Mouse (Mus musculus) spleen, postnatal 0 days (tissue): ENCODE measurements around the gene Eef2. TPM values are rescaled to one million over a fixed set of nuclear protein-coding genes. Genes with fewer than 3 reads are reported as not detected.

ENCODE experiments used
- polyA plus RNA-seq: library from polyadenylated mRNA; unstranded; fragments of >200 nt; fragmentation: Nextera tagmentation; extraction: Ambion mirVana; gene quantifications from 2 replicates; pipeline ENCODE4 v1.2.1, GENCODE M21; 2015

The Eef2 gene
- 454 and 484 TPM in 2 replicates for polyA plus RNA-seq

DNA sequence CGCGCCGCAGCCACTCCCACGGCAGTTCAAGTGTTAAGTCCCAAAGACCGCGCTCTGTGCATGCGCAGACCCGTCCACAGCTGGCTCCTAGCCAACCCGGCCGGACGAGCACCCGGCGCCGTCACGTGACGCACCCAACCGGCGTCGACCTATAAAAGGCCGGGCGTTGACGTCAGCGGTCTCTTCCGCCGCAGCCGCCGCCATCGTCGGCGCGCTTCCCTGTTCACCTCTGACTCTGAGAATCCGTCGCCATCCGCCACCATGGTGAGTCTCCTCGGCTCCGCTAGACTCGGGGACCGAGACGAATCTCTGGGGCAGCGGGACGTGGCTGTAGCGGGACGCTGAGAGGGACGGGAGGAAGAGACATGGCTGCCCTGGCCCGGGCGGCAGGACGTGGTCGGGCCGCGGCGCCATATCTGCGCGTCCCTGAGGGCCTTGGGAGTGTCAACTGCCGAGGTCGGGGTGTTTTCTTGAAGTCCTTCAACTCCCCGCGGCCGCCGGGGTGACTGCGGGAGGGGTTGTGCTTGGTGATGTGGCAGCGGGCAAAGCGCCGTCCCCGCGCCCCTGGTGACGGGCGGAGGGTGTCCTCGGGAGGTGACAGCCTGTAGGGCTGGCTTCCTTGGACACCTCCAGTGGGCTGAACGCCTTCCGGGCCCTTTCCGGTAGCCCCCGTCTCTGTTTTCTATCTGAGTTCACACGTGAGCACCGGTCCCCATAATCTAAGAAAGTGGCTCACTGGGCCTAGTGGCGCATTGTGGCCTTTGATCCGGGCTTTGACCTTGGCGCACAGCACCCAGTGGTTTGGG lies at the start of gene Eef2:
Gene Eef2, plus strand, starts transcription at position 166 of the 806 bp plus-strand sequence.

DNA sequence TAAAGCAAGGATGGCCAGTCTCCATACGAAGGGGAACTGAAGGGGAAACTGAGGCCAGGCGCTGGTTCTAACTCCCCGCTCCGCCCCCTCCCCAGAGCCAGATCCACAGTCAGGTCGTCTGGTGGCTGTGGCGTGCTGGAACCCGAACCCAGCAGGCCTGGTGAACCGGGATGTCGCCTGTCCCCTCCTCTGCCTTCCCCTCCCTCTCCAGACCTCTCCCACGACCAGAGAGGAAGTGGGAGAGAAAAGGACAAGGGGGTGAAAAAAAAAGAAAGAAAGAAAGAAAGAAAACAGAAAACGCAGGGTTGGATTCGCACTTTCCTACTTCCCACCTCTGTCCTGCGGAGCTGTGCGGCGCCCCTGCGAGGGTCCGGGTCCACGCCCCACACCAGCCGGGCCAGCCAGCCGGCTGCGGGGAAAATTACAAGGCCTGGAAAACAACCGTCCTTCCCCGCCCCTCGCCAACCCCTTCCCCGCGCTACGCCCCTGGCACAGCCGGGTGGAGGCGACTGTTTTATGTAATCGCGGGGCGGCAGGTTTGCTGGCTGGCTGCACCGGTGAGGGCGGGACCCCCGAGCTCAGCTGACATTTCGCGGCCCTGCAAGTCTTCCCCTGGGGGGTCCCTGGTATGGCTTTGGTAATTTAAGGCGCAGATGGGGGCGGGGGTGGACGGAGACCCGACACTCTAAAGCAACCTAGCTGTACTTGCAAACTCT lies 41.3 kb upstream of the Eef2 start, which contains the start of gene Zbtb7a:
Gene Zbtb7a, plus strand, starts transcription at position 255 of the 716 bp plus-strand sequence.

DNA sequence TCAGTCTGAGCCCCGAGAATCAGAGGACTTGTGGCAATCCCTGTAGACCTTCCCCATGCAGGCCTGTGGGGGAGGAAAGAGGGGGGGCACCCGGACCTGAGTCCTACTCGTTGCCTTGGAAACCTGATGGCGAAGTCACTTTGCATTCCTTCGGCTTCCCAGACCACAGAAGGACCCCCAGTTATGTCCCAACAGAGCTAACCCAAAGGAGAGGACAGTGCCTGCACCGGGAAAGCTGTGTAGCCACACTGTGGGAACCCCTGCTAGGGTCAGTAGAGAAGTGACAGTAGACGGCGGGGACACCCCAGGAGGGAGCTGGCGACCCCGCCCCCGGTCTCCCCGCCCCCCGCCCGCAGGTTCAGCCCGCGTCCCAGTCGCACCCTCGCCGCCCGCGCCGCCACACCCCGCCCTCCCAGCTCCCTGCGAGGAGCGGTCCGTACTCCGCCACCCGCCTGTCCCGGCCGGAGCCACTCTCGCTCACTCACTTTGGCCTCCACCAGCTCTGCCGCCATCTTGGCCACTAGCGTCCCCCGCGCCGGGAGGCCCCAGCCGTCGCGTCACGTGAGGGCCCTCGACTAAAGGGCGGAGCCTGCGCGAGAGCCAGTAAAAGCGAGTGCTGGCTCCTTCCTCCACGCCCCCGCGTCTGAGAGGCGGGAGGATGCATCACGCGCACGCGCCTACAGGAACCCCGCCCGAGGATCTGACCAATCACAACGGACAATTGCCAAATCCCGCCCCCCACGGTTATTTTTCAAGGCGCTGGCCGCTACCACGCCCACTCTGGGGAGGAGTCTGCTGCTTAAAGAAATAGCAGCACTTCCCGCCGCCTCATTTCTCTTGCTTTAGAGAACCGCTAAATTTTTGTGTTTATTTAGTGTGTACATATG lies 9.0 kb upstream of the Eef2 start, which contains the start of gene Pias4:
Gene Pias4, minus strand, starts transcription at position 724 of the 887 bp plus-strand sequence.

DNA sequence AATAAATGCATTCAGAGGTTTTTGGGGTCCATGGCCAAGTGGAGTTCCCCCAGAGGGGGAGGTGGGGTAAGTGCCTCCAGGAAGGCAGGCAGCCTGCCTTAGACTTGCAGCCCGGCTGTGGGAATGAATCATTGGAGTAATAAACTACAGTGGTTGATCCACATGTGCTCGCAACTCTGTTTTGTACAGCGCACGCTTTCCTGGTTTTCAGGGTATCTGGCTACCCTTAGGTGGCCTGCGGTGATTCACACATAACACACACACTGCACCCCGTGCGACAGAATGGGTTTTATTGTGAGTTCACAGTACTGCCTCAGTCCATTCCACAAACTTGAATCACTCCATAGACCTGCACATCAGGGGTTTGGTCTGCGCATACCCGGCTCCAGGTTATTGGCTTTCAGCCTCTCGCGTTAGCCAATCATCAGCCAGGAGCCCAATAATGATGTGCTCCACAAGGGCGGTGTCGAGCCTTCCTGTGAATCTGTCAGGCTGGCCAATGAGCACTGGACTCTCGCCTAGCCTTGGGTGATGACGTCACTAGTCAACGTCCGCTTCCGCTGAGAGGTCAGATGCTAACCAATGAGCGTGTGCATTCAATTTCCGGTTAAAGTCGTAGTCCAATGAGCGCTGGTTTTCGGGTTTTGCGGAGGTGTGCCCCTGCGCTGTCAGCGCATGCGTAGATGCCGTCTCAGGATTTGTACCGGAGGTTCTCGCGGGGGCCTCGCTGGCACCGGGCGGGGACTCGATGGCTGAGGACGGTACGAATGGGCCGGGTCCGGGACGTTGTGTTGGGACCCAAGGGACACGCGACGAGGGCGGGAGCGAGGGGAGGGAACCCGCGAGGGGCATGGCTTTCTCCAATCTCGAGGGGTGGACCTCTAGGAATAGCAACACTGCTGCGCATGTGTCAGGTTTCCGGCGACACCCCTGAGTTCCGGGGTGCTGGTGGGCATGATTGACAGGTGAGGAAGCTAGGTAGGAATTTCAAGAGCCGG lies 6.2 kb downstream of the Eef2 start, which contains the start of gene Dapk3:
Gene Dapk3, plus strand, starts transcription at position 670 of the 998 bp plus-strand sequence.

DNA sequence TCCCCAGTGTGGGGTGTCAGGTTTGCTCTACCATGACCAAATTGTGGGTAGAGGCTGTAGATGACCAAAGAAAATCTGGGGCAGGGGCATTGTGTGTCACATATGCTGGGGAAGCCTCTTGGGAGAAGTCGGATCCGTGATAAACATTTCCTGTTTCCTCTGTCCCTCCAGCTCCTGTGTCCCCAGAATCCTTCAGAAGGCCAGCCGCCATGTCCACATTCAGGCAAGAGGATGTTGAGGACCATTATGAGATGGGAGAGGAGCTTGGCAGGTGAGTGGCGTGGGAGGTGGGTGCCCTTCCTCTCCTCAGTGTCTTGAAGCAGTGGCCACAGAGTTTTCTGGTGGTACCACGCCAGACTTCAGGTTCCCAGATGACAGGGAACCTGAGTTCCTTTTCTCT lies 7.4 kb downstream of the Eef2 start, which contains the start of gene 4930442H23Rik:
Gene 4930442H23Rik, minus strand, starts transcription at position 45 of the 400 bp plus-strand sequence.

DNA sequence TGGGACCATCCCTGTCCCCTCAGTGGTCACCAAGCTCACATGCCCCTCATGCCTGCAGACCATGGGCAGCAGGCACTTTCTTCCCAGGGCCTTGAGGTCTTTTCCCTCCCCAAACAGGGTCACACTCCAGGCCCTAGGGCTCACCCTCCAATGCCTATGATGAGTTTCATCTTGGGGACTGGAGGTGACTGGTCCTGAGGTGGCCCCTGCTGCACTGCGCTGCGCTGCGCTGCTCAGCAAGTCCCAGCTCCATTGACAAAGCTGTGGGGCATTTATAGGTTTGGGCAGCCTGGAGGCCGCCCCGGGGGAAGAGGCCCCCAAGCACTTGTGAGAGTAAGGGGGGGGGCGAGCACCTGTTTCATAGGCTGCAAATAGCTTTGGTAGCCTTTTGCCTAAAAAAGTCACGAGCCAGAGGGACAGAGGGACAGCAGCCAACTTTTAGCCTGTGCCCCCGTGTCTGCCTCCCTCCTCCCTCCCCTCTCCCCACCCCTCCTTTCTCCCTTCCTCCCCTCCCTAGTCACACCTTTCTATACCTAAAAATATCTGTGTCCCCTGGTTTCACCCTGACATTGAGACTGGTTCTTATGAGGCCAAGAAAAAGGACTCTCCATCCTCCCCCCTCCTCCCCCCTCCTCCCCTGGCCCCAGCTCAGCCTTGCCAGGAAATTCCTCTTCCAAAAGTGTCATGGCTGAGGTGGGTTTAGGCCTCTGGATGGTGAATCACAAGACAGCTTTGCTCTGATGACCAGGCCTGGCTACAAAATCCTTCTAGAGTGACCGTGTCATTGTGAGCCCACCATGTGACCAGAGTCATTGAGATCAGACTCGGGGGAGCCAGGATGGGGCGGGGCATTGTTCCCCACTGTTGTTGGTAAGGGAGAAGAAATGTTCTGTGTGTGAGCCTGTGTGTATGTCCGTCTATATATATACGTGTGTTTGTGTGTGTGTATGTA lies 25.7 kb downstream of the Eef2 start, which contains the start of gene Nmrk2:
Gene Nmrk2, minus strand, starts transcription at position 245 of the 952 bp plus-strand sequence.

DNA sequence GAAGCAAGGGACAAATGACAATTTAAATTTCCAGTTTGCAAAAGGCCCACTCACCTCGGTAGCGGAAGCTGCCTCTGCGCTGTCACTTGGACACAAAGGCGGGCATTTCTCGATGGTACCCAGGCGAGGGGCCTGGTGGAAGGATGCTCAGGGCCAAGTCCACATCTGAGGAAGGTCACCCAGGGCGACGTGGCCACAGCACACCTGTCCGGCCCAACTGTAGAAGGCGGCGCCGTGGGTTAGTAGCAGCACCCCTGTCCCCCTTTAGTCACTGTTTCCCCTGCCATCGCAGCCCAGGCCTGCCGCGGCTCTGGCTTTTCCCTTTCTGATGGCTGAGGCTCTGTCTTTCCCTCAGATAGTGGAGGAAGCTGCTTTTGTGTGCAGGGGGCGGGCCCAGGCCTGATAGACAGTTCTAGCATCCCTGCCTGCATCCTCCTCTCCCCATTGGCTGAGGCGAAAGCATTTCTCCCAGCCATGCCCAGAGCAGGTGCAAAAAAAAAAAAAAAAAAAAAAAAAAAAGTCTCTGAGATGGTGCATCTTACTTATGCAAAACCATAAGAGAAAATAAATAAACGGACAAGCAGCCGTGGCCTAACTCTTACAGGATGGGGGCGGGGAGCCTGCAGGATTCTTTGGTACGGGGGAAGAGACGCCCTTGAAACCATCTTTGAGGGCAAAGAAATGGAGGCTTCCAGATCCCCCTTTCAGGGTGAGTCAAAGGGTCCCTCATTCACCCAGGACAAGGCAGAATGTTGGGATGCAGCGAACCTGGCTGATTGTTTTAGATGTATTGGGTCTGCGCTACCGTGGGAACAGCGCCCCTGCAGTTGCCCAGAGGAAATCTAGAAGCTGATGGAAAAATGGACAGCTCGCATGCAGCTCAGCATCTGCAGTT lies 54.3 kb downstream of the Eef2 start, which contains the start of gene Atcay:
Gene Atcay, minus strand, starts transcription at position 396 of the 895 bp plus-strand sequence.

Other genes starting within 250 kb of the Eef2 start
- gene Gadd45b, start 246.6 kb upstream of the Eef2 start, polyA plus RNA-seq, result 10.3 and 11.5 TPM in 2 replicates
- 0.67 and 0.95 TPM in 2 replicates for gene Gng7, start 161.7 kb upstream of the Eef2 start, polyA plus RNA-seq
- not detected in 2 replicates for gene Diras1, start 151.0 kb upstream of the Eef2 start, polyA plus RNA-seq
- gene Slc39a3, start 139.2 kb upstream of the Eef2 start, polyA plus RNA-seq, result 5.5 and 7.1 TPM in 2 replicates
- gene Sgta, start 116.5 kb upstream of the Eef2 start, polyA plus RNA-seq, result 54.6 and 63.6 TPM in 2 replicates
- 19.3 and 20.4 TPM in 2 replicates for gene Thop1, start 106.6 kb upstream of the Eef2 start, polyA plus RNA-seq
- gene Creb3l3, start 77.8 kb upstream of the Eef2 start, polyA plus RNA-seq, result 0.30 and 0.38 TPM in 2 replicates
- gene Map2k2, start 70.7 kb upstream of the Eef2 start, polyA plus RNA-seq, result 93.5 and 93.8 TPM in 2 replicates
- gene Zbtb7a, start 41.4 kb upstream of the Eef2 start, polyA plus RNA-seq, result 59.5 and 59.9 TPM in 2 replicates
- 25.3 and 25.7 TPM in 2 replicates for gene Pias4, start 8.7 kb upstream of the Eef2 start, polyA plus RNA-seq
- gene Dapk3, start 6.4 kb downstream of the Eef2 start, polyA plus RNA-seq, result 22.4 and 23.8 TPM in 2 replicates
- gene 4930442H23Rik, start 7.2 kb downstream of the Eef2 start, polyA plus RNA-seq, result not detected in 2 replicates
- gene Nmrk2, start 25.4 kb downstream of the Eef2 start, polyA plus RNA-seq, result not detected in 2 replicates
- gene Atcay, start 54.2 kb downstream of the Eef2 start, polyA plus RNA-seq, result not detected in 2 replicates
- gene Zfr2, start 56.5 kb downstream of the Eef2 start, polyA plus RNA-seq, result 0.65 and 0.82 TPM in 2 replicates
- gene Matk, start 76.3 kb downstream of the Eef2 start, polyA plus RNA-seq, result 4.1 and 6.0 TPM in 2 replicates
- gene Mrpl54, start 90.3 kb downstream of the Eef2 start, polyA plus RNA-seq, result 126 and 131 TPM in 2 replicates
- 17.8 and 19.1 TPM in 2 replicates for gene Apba3, start 90.3 kb downstream of the Eef2 start, polyA plus RNA-seq
- 0.53 and 1.2 TPM in 2 replicates for gene Tjp3, start 115.0 kb downstream of the Eef2 start, polyA plus RNA-seq
- gene Pip5k1c, start 116.3 kb downstream of the Eef2 start, polyA plus RNA-seq, result 15.4 and 20.0 TPM in 2 replicates
- gene Cactin, start 144.5 kb downstream of the Eef2 start, polyA plus RNA-seq, result 27.4 and 29.3 TPM in 2 replicates
- 13.1 and 18.9 TPM in 2 replicates for gene Tbxa2r, start 152.1 kb downstream of the Eef2 start, polyA plus RNA-seq
- gene Gipc3, start 166.6 kb downstream of the Eef2 start, polyA plus RNA-seq, result 0.05 and 0.08 TPM in 2 replicates
- gene Hmg20b, start 173.8 kb downstream of the Eef2 start, polyA plus RNA-seq, result 48.0 and 50.8 TPM in 2 replicates
- gene Mfsd12, start 180.9 kb downstream of the Eef2 start, polyA plus RNA-seq, result 14.5 and 14.7 TPM in 2 replicates
- 2.2 and 2.5 TPM in 2 replicates for gene 4930404N11Rik, start 189.2 kb downstream of the Eef2 start, polyA plus RNA-seq
- gene Fzr1, start 201.9 kb downstream of the Eef2 start, polyA plus RNA-seq, result 142 and 145 TPM in 2 replicates
- 71.6 and 73.6 TPM in 2 replicates for gene Dohh, start 207.8 kb downstream of the Eef2 start, polyA plus RNA-seq
- 1.6 and 1.8 TPM in 2 replicates for gene Gm48551, start 207.8 kb downstream of the Eef2 start, polyA plus RNA-seq
- 0.59 TPM in 1 of 2 replicates, not detected in the other for gene Gm48552, start 212.4 kb downstream of the Eef2 start, polyA plus RNA-seq
- 2.9 and 3.5 TPM in 2 replicates for gene Smim24, start 216.4 kb downstream of the Eef2 start, polyA plus RNA-seq